10 mouse cellular contexts compared by ENCODE assay signal in the genomic region with DNA sequence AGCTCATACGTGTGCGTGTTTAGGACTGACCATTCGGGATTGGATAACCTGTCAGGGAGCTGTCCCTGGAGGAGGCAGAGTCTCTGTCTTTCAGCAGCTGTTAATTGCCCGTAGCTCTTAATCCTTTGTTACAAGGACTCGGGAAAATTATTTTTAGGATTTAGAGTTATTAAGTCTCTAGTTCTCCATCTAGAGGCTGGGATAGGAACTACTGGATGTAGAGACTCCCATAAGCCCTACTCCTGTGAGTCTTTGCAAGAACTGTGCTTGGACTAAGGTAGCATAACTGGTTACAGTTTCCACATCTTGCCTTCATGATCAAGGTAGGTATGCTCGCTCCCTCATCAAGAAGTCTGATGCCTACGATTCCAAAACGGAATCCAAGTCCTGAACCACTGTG.
DNase-seq lines count a peak whose midpoint lies in the region; ATAC-seq and TF ChIP-seq lines count a peak whose summit lies in the region.
"Had no signal": no experiment of that assay in that cellular context is flagged by ENCODE, and none has a peak within 500 bp of the region (broad histone marks: within the 10 kb centered on the region; RNA-seq: fewer than 3 reads in every experiment).

No protein-coding gene starts in this region.

- H3K36me3 ChIP-seq in limb, embryonic 14.5 days (ENCODE audit: control insufficient read depth, insufficient read depth, low read length) = no peaks in the 10 kb centered on the region
- no peaks in the 10 kb centered on the region for H3K36me3 ChIP-seq in limb, embryonic 10.5 days
- H3K36me3 ChIP-seq: embryonic facial prominence, embryonic 12.5 days; hindbrain, embryonic 15.5 days had no signal

- intact Hi-C loops in heart, postnatal 10 days (cut with DNase I) = loop anchor here (2.0 kb wide), 1 partner anchor 74 kb away; no protein-coding TSS in a partner anchor

- 72% methylated on average over 8 of the region's 8 CpGs for whole genome bisulfite sequencing in limb, embryonic 14.5 days
- WGBS in limb, embryonic 10.5 days = 87% methylated on average over 8 of the region's 8 CpGs

- TF ChIP-seq POLR2A in limb, embryonic 14.5 days (IDR thresholded peaks at IDR 0.05; ENCODE audit: borderline replicate concordance, extremely low read depth, insufficient read depth, insufficient read length) = no peak

- no peak overlapping the region for H3K27ac ChIP-seq in limb, embryonic 14.5 days (replicated peaks; ENCODE audit: low read depth, low read length)
- no peak overlapping the region for H3K27ac ChIP-seq in limb, embryonic 10.5 days
- H3K27ac ChIP-seq: embryonic facial prominence, embryonic 12.5 days; hindbrain, embryonic 15.5 days had no signal

- no peaks in the 10 kb centered on the region for H3K27me3 ChIP-seq in limb, embryonic 14.5 days (ENCODE audit: control insufficient read depth, insufficient read depth, low read length)
- H3K27me3 ChIP-seq in limb, embryonic 10.5 days (ENCODE audit: low read depth, poor library complexity, severe bottlenecking) = no peaks in the 10 kb centered on the region
- H3K27me3 ChIP-seq: embryonic facial prominence, embryonic 12.5 days; hindbrain, embryonic 15.5 days had no signal

- DNase-seq in heart, adult 8-10 months (ENCODE audit: low spot score) = peak; percentile 36
- DNase-seq in heart, postnatal 4 days = no peak
- DNase-seq in limb, embryonic 14.5 days (ENCODE audit: low spot score) = peak; percentile 28
- DNase-seq in limb, embryonic 10.5 days (ENCODE audit: low spot score) = no peak
- DNase-seq in NIH3T3 (ENCODE audit: low read depth) = peak; percentile 62
- peak; percentile 30 to 50 for DNase-seq in heart, postnatal 10 days
- no peak for DNase-seq in urinary bladder, postnatal 4 days (ENCODE audit: low spot score in 2 of 2)
- DNase-seq: thymus, postnatal 14 days had no signal

- no peak overlapping the region for H3K9ac ChIP-seq in limb, embryonic 14.5 days (ENCODE audit: low read depth, low read length, severe bottlenecking)
- H3K9ac ChIP-seq: embryonic facial prominence, embryonic 12.5 days; hindbrain, embryonic 15.5 days had no signal

- no peaks in the 10 kb centered on the region for H3K9me3 ChIP-seq in limb, embryonic 14.5 days (ENCODE audit: control insufficient read depth, low read length)
- no peaks in the 10 kb centered on the region for H3K9me3 ChIP-seq in limb, embryonic 10.5 days (replicated peaks)
- H3K9me3 ChIP-seq: embryonic facial prominence, embryonic 12.5 days; hindbrain, embryonic 15.5 days had no signal

- H3K4me2 ChIP-seq in limb, embryonic 14.5 days (replicated peaks; ENCODE audit: low read depth, low read length, severe bottlenecking) = no peak overlapping the region
- H3K4me2 ChIP-seq: embryonic facial prominence, embryonic 12.5 days; hindbrain, embryonic 15.5 days had no signal

- H3K4me3 ChIP-seq in limb, embryonic 14.5 days (replicated peaks; ENCODE audit: low read length) = no peak overlapping the region
- H3K4me3 ChIP-seq in limb, embryonic 10.5 days = no peak overlapping the region
- H3K4me3 ChIP-seq: embryonic facial prominence, embryonic 12.5 days; hindbrain, embryonic 15.5 days had no signal

- peaks cover 6% of the 10 kb centered on the region for H3K4me1 ChIP-seq in limb, embryonic 14.5 days (ENCODE audit: control insufficient read depth, insufficient read depth, low read length)
- 0 out of 2 replicates have a peak, but pooled peaks cover 5% of the 10 kb centered on the region for H3K4me1 ChIP-seq in limb, embryonic 10.5 days

- ATAC-seq in limb, embryonic 14.5 days (ENCODE audit: low FRiP score, low read depth) = no peak

Comparison
In these comparisons a context has a peak if more than half of its experiments do, and no peak if none do; other contexts are left out.
1. DNase-seq: peak in heart, adult 8-10 months (single experiment), limb, embryonic 14.5 days (single experiment), NIH3T3 (single experiment) and heart, postnatal 10 days (2 of 2); none in heart, postnatal 4 days (single experiment), limb, embryonic 10.5 days (single experiment) and urinary bladder, postnatal 4 days (0 of 2).